Mouse (Mus musculus) T-helper 1 cell (primary cell): ENCODE data around the gene Acsl1.

Experiments used
- in situ Hi-C: fragments of 300-600 bp; cut with MboI, MseI; formaldehyde crosslinking; loops from one replicate; pipeline ENCODE4 v1.15.1; 2025; ENCODE audit warnings: high pct_unique_total_duplicates

The Acsl1 gene

GRCm38 (mm10) chr8:46470792-46471781 is at the start of gene Acsl1:
Gene Acsl1 (plus strand): TSS chr8:46471037.
- in situ Hi-C loops: no loop called here

GRCm38 (mm10) chr8:46421515-46421914 is 49.3 kb upstream of the Acsl1 start:
- in situ Hi-C loops: no loop called here

DNA sequence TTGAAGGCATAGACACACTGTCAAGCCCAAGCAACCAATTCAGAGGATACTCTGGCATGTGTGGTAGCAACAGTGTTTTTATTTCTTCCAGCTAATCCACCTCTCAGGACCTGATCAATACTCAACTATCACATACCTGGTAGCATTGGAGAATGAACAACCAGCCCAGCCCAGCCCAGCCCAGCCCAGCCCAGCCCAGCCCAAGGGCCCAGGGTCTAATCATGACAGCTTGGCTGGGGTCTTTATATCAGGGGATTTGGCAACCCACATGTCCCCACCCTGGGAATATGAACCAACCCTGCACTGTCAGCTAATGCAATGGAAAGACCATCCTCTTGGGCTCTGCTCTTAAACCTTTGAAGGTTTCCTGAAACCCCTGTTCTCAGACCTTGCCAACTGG is 42.9 kb upstream of the Acsl1 start:
- in situ Hi-C loops: no loop called here

- in situ Hi-C loops: no loop called here
These were observed 41.0 kb upstream of the Acsl1 start for GRCm38 (mm10) chr8:46429871-46430270.

DNA sequence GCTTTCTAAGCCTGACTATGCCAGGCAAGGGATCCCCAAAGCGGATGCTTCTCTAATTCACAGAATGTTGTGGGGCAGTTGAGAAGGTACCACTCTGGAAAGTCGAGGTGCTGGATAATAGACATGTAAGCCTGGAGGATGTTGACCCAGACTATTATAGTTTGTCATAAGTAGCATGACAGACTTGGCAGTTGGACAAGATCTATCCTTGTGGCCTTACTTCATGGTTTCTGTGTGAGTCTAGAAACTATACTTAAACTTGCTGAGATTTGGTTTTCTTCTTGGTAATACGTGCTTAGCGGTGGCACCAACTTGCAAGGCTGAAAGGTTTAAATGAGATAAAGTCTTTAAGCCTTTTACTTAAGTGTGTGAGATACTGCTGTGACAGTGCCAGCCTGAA is 38.9 kb upstream of the Acsl1 start:
- in situ Hi-C loops: no loop called here

DNA sequence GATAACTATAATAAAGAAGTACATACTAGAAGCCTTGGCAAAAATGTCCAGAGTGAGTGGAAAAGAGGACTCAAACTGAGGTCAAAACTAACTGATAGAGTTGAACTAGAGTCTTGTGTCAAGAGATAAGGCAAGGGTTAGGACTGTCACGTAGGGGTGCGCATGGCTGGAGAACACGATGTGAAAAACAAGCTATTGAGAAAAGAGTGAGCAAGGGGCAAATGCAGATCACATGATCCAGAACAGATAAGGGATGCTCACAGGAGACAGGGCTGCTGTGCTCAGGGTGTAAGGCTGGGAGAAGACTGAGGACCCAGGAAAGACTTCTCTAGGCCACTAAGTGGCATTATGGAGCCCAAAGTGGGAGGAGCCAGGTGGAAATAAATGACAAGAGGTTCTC is 38.3 kb upstream of the Acsl1 start:
- in situ Hi-C loops: no loop called here

DNA sequence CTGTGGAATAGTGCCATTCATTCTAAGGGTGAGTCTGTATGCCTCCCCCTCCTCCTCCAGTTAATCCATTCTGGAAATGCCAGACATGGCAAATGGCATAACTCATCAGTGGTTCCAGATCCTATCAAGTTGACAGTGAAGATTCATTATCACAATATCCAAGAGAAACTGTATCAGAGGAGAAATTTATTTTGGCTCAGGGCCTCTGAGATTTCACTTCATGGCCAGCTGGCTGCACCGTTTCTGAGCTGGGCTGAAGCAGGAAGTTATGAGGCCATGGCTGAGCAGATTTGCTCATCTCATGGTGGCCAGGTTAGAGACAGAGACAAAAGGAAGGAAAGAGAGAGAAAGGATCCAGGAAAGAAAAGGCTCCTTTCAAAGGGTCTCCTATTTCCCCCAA is 37.2 kb upstream of the Acsl1 start:
- in situ Hi-C loops: no loop called here

GRCm38 (mm10) chr8:46438491-46438890 is 32.3 kb upstream of the Acsl1 start:
- in situ Hi-C loops: no loop called here

DNA sequence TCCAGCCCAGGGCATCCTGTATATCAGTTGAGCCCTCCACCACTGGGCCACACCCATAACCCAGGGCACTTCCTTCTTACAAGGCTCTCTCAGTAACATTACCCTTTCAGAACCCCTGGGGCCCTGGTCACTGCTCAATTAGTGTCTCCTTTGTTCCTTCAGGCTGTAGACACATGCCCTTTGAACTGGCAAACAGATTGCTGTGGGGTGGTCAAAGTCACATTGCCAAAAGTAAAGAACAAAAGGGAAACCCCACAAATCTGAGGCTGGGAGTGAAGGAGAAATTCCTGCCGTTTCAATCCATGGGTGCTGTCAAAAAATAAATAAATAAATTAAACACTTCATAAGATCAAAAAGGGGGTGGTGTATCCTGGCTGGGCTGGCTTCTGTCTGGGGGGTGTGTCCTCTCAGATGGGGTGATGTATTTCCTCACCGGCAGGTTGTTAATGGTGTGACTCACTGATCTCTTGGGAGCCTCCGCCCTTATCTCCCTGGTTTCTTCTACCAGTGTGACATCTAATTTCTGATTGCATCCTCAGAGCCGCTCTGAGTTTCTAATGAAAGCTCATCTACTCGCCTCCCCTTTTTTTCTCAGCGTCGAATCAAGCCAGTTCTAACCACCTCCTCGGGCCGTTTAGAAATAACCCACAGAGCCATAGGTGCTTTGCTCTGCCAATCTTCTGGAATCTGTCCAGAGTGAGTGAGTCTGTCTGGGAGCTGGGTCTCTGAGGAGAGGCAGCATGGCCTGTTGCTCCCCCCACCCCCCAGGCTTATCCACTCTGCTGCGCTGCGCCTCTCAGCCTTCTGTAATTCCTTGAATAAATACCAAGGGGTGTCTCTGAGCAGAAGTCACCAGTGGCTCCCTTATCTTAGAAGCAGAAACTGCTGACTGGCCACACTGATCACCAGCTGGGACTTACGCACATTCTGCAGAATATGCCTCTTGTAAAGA is 24.6 kb upstream of the Acsl1 start:
- in situ Hi-C loops: no loop called here

GRCm38 (mm10) chr8:46447334-46447733 is 23.5 kb upstream of the Acsl1 start:
- in situ Hi-C loops: no loop called here

GRCm38 (mm10) chr8:46448606-46449005 is 22.2 kb upstream of the Acsl1 start:
- in situ Hi-C loops: no loop called here

DNA sequence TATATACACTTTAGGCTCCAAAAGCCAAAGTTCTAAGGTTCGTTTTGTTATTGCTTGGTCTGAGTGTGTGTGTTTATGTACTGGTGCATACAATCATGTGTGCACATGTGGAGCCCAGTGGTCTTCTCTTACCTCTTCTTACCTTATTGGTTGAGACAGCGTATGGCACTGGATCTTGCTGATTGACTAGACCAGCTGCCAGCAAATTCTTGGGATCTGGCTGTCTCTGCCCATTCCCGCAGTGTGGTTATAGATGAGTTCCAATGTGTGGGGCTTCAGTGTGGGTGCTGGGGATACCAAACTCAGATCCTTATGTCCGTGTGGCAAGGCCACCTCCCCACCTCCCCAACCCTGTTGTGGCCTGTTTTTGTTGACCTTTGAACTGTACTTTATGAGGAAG is 21.8 kb upstream of the Acsl1 start:
- in situ Hi-C loops: no loop called here

DNA sequence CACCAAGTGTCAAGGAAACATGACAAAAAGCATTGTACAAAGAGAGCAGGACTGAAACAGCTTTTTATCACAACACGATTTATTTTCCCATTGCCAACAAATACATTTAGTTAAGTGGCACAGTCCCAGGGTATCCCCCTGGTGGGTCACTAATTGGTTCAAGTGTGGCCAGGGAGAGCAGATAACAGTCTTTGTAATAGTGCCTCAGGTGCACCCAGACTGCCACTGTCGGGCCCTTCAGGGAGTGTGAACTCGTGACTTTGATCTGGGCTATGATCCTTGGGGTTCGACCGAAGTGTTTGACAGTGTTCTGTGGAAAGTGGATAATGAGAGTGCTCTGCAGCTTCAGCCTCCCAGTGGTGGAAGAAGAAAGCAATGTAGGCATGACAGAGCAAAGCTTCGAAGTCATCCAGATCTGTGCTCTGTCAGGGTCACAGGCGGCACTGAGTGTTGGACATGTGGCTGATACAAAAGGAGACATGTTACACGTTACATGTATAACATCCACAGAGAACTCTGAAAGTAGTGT is 21.1 kb upstream of the Acsl1 start:
- in situ Hi-C loops: no loop called here

DNA sequence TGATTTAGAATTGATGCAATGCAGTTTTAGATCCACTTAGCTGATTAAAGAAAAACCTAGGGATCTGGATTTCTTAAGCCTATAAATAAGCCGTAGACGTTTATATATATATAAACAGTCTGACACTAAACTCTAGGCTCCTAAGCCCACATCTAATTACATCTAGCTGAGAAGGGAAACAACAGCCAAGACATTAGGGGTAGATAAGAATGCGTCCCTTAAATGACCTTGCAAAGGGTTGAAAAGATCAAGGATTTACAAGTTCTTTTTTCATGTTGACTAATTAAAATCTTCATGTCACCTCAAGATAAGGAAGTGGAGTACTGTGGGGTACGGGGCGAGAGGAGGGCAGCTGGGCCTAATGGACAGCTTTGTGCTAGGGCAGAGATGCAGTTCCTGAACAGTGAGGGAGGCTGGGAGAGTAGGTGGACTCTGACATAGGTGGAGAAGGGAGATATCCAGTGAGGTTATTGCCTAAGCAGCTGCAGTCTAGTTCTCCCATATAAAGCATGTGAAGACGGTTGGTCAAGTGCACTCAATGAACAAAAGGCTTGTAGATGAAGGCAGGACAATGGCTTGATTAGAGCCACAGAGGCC is 12.5 kb upstream of the Acsl1 start:
- in situ Hi-C loops: no loop called here

GRCm38 (mm10) chr8:46468400-46468799 is 2.4 kb upstream of the Acsl1 start:
- in situ Hi-C loops: no loop called here

- in situ Hi-C loops: no loop called here
These were observed 1.6 kb upstream of the Acsl1 start for GRCm38 (mm10) chr8:46469071-46469769.

DNA sequence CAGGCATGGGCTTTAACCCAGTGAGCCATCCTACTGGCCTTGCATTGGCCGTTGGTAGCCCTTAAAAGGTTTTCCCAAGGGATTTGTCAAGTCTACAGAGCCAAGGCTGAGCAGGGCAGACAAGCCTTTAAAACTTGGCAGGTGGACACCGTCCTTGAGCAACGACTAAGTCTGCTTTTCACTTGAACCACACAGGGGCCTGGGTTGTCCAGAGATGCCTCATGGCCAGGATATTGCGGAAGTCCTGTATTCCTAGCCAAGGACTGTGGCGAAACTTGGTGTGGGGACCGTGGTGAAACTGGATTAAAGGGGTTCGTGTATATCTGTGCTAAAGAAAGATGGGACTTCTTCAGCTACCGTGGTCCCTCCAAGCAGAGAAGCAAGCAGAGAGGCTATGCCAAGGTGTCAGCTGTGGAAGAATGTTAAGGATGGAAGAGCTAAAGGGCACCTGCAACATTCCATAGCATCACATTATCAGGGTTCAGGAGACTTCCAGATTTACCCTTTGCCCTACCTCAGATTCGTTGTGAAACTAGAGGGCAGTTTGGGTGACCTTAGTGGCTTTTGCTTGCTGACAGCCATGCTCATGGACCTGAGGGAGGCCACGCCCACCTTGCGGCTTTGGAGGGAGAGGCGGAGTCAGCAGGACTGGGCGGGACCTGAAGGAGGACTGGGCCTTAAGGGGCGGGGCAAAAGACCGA is 596 bp upstream of the Acsl1 start:
- in situ Hi-C loops: no loop called here

DNA sequence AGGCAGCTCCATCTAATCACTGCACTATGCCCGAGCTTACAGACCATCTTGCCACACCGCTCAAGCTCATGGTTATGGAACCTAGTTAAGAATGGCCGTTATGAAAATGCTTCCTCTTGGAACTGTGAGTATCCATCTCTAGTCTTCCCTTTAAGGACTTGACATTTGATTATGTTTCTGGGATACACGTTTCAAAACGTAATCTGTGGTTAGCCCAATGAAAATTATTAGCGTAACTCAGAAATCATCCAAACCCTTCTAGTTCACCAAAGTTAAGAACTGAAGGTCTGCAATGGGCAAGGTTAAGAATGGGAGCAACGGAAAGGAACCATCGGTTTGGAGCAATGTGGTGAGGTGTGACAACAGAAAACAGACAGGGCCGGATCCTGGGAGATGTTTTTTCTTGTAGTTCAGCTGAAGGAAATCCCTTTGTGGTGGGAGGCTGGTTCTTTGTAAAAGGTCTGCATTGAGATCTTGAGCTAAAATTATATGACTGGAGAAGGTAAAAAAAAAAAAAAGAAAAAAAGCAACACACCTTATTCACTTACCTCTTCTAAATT is 1.2 kb downstream of the Acsl1 start:
- in situ Hi-C loops: no loop called here

GRCm38 (mm10) chr8:46474120-46474519 is 3.3 kb downstream of the Acsl1 start:
- in situ Hi-C loops: no loop called here

GRCm38 (mm10) chr8:46474634-46475033 is 3.8 kb downstream of the Acsl1 start:
- in situ Hi-C loops: no loop called here
